Mouse (Mus musculus): Measurements from ENCODE around the gene Dsp. TPM values are rescaled to one million over a fixed set of nuclear protein-coding genes. Genes with fewer than 3 reads are reported as not detected.

The Dsp gene
- total RNA-seq, 2 experiments from 2014 or later, result 435 to 451 TPM

Other genes with a start within 250 kb of the Dsp start
- 10 to 100 TPM; 41.8 to 41.9 TPM for gene Ssr1, start 157.1 kb upstream of the Dsp start, total RNA-seq (2021)
- 10 to 100 TPM in 1 of 2 experiments, 1 to 10 TPM in 1; 8.8 to 10.6 TPM for gene Riok1, start 114.3 kb upstream of the Dsp start, total RNA-seq (2021)
- 1 to 10 TPM; 1.3 TPM for gene Cage1, start 114.2 kb upstream of the Dsp start, total RNA-seq (2021)
- gene Snrnp48, start 53.6 kb downstream of the Dsp start, total RNA-seq (2021), result 10 to 100 TPM in 1 of 2 experiments, 1 to 10 TPM in 1; 9.7 to 10.3 TPM
- gene Bmp6, start 193.8 kb downstream of the Dsp start, total RNA-seq (2021), result 10 to 100 TPM; 19.6 to 23.8 TPM